Mouse (Mus musculus) heart, embryonic 16.5 days (tissue): Measurements from ENCODE around the gene 1110051M20Rik. TPM values are rescaled to one million over a fixed set of nuclear protein-coding genes. Genes with fewer than 3 reads are reported as not detected.
A peak's percentile ranks its signal among the peaks of the same experiment; 100 is the strongest.

Experiments used
- ATAC-seq: fragments of 200-750 bp; cut with Nextera tagmentation; replicated peaks from 2 replicates; pipeline ENCODE4 v1.8.0; 2017; ENCODE audit warnings: moderate number of reproducible peaks; ENCODE audit not compliant: insufficient read depth, low FRiP score; ENCODE audit errors: extremely low read depth
- H3K27ac ChIP-seq: fragments of 300-500 bp; sonication (generic); 2 replicates; pipeline ENCODE4 v1.5.1; 2014; ENCODE audit warnings: mild to moderate bottlenecking, low read length, control low read depth, moderate library complexity
- H3K27me3 ChIP-seq: fragments of 300-500 bp; sonication (generic); 2 replicates; pipeline ENCODE4 v1.6.1; 2014; ENCODE audit warnings: low read length, mixed read lengths; ENCODE audit not compliant: control insufficient read depth, insufficient read depth
- H3K36me3 ChIP-seq: fragments of 300-500 bp; sonication (generic); 2 replicates; pipeline ENCODE4 v1.6.1; 2014; ENCODE audit not compliant: control insufficient read depth, insufficient read depth
- H3K4me1 ChIP-seq: fragments of 300-500 bp; sonication (generic); 2 replicates; pipeline ENCODE4 v1.6.1; 2014; ENCODE audit warnings: low read length, mixed read lengths; ENCODE audit not compliant: control insufficient read depth, insufficient read depth
- H3K4me2 ChIP-seq: fragments of 300-500 bp; sonication (generic); 2 replicates; pipeline ENCODE4 v1.6.1; 2014; ENCODE audit warnings: low read depth, mild to moderate bottlenecking, control low read depth, low read length
- H3K4me3 ChIP-seq: fragments of 300-500 bp; sonication (generic); 2 replicates; pipeline ENCODE4 v1.5.1; 2014; ENCODE audit warnings: mild to moderate bottlenecking, control low read depth, low read length
- H3K9ac ChIP-seq: fragments of 300-500 bp; sonication (generic); 2 replicates; pipeline ENCODE4 v1.6.1; 2014; ENCODE audit warnings: low read length, control low read depth
- H3K9me3 ChIP-seq: fragments of 300-500 bp; sonication (generic); replicated peaks from 2 replicates; pipeline ENCODE4 v1.6.1; 2016; ENCODE audit warnings: low read length; ENCODE audit not compliant: control insufficient read depth
- WGBS: fragments of 180-500 bp; shearing (Covaris S2); extraction: QIAGEN DNeasy Blood & Tissue Kit; methylation state at CpG from one replicate; pipeline ENCODE4 v1.1.7; 2014; 5-methylcytosine and 5-hydroxymethylcytosine counted together
- polyA plus RNA-seq: library from polyadenylated mRNA; unstranded; fragments of >200 nt; fragmentation: Nextera tagmentation; extraction: Ambion mirVana; gene quantifications from 2 replicates; pipeline ENCODE4 v1.2.1, GENCODE M21; 2015

1110051M20Rik gene
- polyA plus RNA-seq, 1 experiment from 2014 or later: 46.0 TPM

DNA sequence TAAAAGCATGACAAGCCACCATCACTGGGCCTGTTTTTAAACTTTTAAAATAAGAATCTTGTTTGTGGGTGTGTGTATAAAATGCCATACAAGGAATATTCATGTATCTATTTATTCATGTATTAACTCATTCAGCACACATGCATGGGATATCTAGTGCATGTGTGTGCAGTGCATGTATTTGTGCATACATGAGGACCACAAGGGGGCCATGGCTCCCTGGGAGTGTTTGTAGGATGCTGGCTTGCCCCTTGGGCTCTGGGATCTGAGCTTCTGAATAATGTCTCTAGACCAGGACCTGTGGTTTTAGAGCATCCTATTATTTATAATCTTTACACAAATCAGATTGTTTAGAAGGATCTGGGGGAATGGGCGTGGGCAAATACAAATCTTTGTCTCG lies 143.7 kb downstream of the 1110051M20Rik start:
- H3K4me1 ChIP-seq: peaks cover 2% of the 10 kb centered on the region
- no peak overlapping the region for H3K27ac ChIP-seq
- H3K36me3 ChIP-seq: no peaks in the 10 kb centered on the region
- H3K9ac ChIP-seq: no peak overlapping the region
- ATAC-seq: no peak
- WGBS: 88% methylated on average over 2 of the region's 2 CpGs
- H3K9me3 ChIP-seq: no peaks in the 10 kb centered on the region
- no peak overlapping the region for H3K4me2 ChIP-seq
- no peaks in the 10 kb centered on the region for H3K27me3 ChIP-seq
- no peak overlapping the region for H3K4me3 ChIP-seq

DNA sequence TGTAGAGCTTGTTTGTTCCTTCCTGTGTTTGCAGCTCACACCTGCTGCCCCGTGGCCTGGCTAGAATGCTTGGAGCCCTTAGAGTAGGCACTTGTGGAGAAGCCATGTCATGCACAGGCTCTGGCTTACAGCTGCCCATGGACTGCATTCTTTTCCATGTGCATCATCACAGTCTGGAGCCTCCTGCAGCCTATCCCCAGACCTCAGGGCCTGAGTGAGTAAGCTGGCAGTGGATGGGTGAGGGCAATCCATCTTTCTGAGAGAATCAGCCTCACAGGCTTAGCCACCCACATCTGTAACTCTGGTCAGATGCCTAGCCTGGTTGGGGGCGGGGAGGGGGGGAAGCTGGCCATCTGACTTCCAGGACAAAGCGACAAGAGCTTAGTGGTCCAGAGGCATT lies 145.3 kb downstream of the 1110051M20Rik start:
- peak; percentile 94 for ATAC-seq
- Histone ChIP-seq H3K4me2 (no peak overlapping the region), H3K4me1 (peaks cover 2% of the 10 kb centered on the region), H3K27me3 (no peaks in the 10 kb centered on the region), H3K36me3 (no peaks in the 10 kb centered on the region), H3K4me3 (no peak overlapping the region), H3K9ac (no peak overlapping the region), H3K27ac (peak overlapping the region; percentile 53), H3K9me3 (no peaks in the 10 kb centered on the region)
- WGBS: 37% methylated on average over 3 of the region's 3 CpGs

DNA sequence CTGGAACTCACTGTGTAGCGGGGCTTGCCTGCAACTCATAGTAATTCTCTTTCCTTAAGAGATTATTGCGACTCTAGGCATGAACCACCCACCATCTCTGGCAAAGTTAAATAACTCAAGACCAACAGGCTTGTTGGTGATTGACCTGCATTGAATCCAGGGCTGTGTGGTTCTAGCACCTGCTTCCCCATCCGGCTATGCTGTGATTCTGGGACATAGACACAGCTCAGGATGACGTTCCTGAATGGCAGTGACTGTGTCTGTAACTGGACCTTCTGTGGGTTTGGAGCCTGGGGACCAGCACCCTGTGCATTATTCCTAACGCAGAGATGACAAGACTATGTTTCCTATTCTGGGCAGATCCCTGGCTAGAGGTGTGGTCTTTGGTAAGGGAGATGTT lies 148.6 kb downstream of the 1110051M20Rik start:
- Histone ChIP-seq H3K4me2 (no peak overlapping the region), H3K9me3 (no peaks in the 10 kb centered on the region), H3K4me3 (no peak overlapping the region), H3K27me3 (no peaks in the 10 kb centered on the region), H3K36me3 (no peaks in the 10 kb centered on the region), H3K4me1 (peaks cover 2% of the 10 kb centered on the region), H3K9ac (no peak overlapping the region), H3K27ac (no peak overlapping the region)
- WGBS: 79% methylated on average over 5 of the region's 5 CpGs
- ATAC-seq: no peak

DNA sequence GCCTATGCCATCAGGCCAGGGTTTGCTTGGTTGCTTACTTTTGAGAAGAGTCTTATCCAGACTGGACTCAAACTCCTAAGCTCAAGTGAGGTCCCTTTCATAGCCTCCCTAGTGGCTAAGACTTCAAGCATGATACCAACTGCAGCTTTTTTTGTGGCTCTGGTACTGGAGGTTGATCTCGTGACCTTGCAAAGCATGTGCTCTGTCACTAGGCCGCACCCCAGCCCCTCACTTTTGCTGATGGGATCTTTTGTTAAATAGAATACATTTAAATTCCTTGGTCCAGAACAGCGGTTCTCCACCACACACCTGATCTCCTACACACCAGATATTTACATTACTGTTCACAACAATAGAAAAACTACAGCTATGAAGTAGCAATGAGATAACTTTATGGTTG lies 150.3 kb downstream of the 1110051M20Rik start:
- Histone ChIP-seq H3K4me1 (peaks cover 2% of the 10 kb centered on the region), H3K36me3 (no peaks in the 10 kb centered on the region), H3K27me3 (no peaks in the 10 kb centered on the region), H3K4me2 (no peak overlapping the region), H3K9ac (no peak overlapping the region), H3K27ac (no peak overlapping the region), H3K9me3 (no peaks in the 10 kb centered on the region), H3K4me3 (no peak overlapping the region)
- WGBS: 83% methylated on average over 3 of the region's 3 CpGs
- ATAC-seq: no peak

DNA sequence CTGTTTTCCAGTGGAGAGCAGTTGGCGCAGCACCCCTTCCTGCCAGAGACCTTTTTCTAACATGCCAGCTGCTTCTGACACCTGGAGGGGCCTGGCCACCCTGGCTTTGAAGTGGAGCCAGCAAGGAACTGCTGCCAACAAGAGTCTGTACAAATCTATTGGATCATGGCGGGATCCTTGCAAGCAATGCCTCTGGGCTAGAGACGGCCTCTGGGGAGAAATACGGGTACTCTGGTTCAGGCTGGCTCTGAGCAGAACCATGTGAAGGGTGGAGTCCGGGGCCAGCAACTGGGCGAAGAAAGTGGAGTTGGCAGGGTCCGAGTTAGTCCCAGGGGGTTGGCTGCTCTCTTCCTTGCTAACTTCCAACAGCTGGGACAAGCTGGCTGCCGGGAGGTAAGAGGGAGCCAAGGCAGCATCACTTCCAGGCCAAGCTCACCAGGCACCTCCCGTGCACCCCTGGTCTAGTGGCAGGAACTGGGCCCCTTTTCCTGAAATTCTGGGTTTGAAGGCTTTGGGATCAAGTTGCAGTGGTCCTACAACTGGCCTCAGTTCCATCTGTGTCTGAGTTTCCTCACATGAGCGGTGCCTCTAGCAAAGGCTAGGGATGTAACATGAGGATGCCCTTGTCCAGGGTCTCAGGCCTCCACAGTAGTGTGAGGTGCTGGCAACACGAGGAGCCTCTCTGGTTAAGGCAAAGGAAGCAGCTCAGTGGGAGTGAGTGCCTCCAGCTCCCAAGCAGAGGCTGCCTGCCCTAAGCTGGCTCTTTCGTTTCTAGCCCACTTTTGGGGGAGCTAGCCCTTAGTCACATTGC lies 153.1 kb downstream of the 1110051M20Rik start:
- no peak overlapping the region for H3K4me3 ChIP-seq
- H3K9ac ChIP-seq: no peak overlapping the region
- H3K4me2 ChIP-seq: no peak overlapping the region
- H3K27me3 ChIP-seq: no peaks in the 10 kb centered on the region
- H3K9me3 ChIP-seq: no peaks in the 10 kb centered on the region
- WGBS: 73% methylated on average over 12 of the region's 12 CpGs
- H3K36me3 ChIP-seq: no peaks in the 10 kb centered on the region
- H3K27ac ChIP-seq: no peak overlapping the region
- H3K4me1 ChIP-seq: no peaks in the 10 kb centered on the region
- ATAC-seq: no peak

DNA sequence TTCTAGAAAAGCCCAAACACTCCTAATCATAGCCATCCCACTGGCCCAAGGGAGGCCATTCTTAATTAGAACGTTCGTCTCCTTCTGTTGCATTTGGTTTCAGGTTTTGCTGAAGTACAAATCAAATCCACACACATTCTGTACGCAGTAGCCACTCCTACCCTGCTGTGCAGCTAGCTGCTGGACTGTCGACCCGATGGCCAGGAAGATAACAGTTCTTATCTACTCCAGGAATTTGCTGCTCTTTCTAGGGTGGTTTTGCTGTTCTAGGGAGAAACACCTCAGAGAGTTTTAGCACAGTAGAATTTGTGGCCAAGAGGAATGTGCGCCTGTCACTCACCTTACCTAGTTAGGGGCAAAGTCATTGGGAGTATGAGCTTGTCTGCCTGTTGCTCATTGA lies 156.9 kb downstream of the 1110051M20Rik start:
- Histone ChIP-seq H3K9ac (no peak overlapping the region), H3K4me3 (no peak overlapping the region), H3K9me3 (no peaks in the 10 kb centered on the region), H3K27ac (no peak overlapping the region), H3K36me3 (no peaks in the 10 kb centered on the region), H3K27me3 (no peaks in the 10 kb centered on the region), H3K4me2 (no peak overlapping the region), H3K4me1 (peaks cover 15% of the 10 kb centered on the region)
- WGBS: 48% methylated on average over 6 of the region's 6 CpGs
- ATAC-seq: no peak

DNA sequence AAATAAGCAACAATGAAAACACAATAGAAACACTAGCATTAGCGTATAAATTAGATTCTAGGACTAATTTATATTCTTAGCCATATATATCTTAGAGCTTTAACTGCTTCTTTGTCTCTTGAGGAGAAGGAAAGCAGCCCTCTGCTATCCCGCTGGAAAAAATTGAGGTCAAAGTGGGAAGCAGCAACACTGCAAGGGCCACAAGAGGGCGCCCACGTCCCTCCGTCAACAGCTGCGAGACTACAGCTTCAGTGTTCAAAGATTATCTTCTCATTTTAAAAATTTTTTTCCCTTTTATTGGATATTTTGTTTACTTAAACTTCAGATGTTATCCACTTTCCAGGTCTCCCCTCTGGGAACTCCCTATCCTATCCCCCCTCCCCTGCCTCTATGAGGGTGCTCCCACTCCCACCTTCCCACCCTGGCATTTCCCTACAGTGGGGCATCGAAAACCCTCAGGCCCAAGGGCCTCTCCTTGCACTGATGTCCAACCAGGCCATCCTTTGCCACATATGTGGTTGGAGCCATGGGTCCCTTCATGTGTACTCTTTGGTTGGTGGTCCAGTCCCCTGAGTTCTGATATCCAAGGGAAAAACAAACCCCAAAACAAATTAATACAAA lies 158.5 kb downstream of the 1110051M20Rik start:
- no peak for ATAC-seq
- 13% methylated on average over 7 of the region's 7 CpGs for WGBS
- Histone ChIP-seq H3K27ac (no peak overlapping the region), H3K4me2 (no peak overlapping the region), H3K4me1 (peaks cover 24% of the 10 kb centered on the region), H3K27me3 (no peaks in the 10 kb centered on the region), H3K9me3 (no peaks in the 10 kb centered on the region), H3K36me3 (no peaks in the 10 kb centered on the region), H3K4me3 (no peak overlapping the region), H3K9ac (no peak overlapping the region)

DNA sequence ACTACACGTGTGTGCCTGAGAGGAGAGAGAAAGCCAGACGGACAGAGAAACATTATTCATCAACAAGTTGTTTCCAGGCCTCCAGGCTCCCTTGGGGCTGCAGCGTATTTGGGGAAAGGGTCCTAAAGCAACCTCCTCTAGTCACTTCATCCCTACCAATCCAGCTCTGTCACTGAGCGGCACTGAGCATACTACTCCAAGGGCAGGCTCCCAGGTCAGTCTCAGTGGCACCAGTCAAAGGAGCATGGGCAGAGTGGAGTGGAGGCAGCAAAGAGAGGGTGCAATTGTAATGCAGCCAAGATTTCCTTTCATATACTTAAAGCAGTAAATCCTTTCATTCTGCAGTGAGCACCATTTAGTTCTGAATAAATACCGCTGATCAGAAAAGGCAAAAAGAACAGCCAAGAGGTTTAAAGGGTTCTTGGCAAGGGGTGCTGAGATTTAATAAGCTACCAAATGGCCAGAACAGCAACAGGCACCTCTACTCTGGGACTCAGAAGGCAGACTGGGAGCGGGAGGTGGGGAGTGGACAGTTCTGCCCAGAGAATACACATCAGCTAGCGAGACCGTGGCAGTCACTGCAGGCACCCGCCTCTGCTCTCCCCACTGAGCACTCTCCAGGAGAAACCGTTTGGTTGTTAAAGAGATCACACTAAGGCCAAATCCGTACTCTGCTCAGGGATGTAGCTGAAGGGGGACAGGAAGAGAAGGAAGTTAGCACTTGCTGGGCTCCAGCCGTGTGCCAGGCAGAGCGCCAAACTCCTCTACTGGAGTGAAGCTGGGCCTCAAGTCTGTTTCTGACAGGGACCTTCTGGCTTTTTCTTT lies 159.9 kb downstream of the 1110051M20Rik start:
- Histone ChIP-seq H3K36me3 (no peaks in the 10 kb centered on the region), H3K4me3 (no peak overlapping the region), H3K27ac (no peak overlapping the region; the same call in 1 of the 2 replicates), H3K27me3 (no peaks in the 10 kb centered on the region), H3K4me2 (no peak overlapping the region), H3K4me1 (peaks cover 24% of the 10 kb centered on the region), H3K9ac (no peak overlapping the region), H3K9me3 (no peaks in the 10 kb centered on the region)
- ATAC-seq: peak; percentile 26; the same call in 1 of the 2 replicates
- 45% methylated on average over 13 of the region's 13 CpGs for WGBS

DNA sequence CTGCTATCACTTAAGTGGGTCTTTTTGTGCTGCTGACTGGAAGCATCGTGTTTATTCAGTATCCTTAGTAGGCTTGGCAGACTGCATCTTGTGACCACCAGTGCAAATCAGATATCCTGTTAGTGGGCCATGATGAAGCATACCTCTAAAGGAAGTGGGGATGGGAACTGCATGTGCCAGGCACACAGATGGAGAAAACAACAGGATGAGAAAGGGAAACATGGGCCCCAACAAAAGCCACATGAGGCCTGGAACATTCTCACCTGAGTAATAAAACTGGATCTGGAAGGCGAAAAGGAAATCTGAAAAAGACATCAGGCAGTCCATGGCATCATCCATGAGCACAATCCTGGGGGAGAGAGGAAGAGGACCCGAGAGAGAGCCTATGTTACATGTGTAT lies 160.5 kb downstream of the 1110051M20Rik start:
- H3K4me1 ChIP-seq: peaks cover 24% of the 10 kb centered on the region
- H3K9ac ChIP-seq: no peak overlapping the region
- no peaks in the 10 kb centered on the region for H3K36me3 ChIP-seq
- WGBS: 63% methylated on average over 3 of the region's 3 CpGs
- H3K27ac ChIP-seq: no peak overlapping the region
- no peaks in the 10 kb centered on the region for H3K27me3 ChIP-seq
- ATAC-seq: no peak
- H3K4me3 ChIP-seq: no peak overlapping the region
- no peaks in the 10 kb centered on the region for H3K9me3 ChIP-seq
- H3K4me2 ChIP-seq: no peak overlapping the region
